Mouse (Mus musculus): Measurements from ENCODE around the gene Hfm1. TPM values are rescaled to one million over a fixed set of nuclear protein-coding genes. Genes with fewer than 3 reads are reported as not detected.

Hfm1 gene
- total and polyA plus RNA-seq, 2 experiments from 2014 or later, result 5.1 to 5.4 TPM

- Histone ChIP-seq H3K36me3 (ENCODE audit: insufficient read depth, low read length) (0 out of 2 replicates have a peak, but pooled peaks cover 3% of the 10 kb centered on the region), H3K4me3 (ENCODE audit: low read length) (no peak overlapping the region), H3K9me3 (ENCODE audit: low read length) (no peaks in the 10 kb centered on the region), H3K27ac (no peak overlapping the region), H3K4me2 (ENCODE audit: low read depth, low read length) (no peak overlapping the region), H3K27me3 (ENCODE audit: insufficient read depth, low read length) (no peaks in the 10 kb centered on the region), H3K9ac (replicated peaks; ENCODE audit: low read length) (no peak overlapping the region), H3K4me1 (ENCODE audit: insufficient read depth, low read length) (no peaks in the 10 kb centered on the region)
- TF ChIP-seq CTCF (IDR thresholded peaks at IDR 0.05; ENCODE audit: low read depth), result no peak
- DNase-seq (ENCODE audit: low spot score) (no peak), ATAC-seq (no peak)
Observed at GRCm38 (mm10) chr5:106919315-106919714, 6.8 kb downstream of the Hfm1 start.

GRCm38 (mm10) chr5:106896879-106897278 is 29.2 kb downstream of the Hfm1 start:
- DNase-seq (ENCODE audit: low spot score) (no peak), ATAC-seq (no peak)
- WGBS, result 68% methylated on average over 2 of the region's 2 CpGs
- Histone ChIP-seq H3K27ac (no peak overlapping the region), H3K4me2 (ENCODE audit: low read depth, low read length) (no peak overlapping the region), H3K9me3 (ENCODE audit: low read length) (no peaks in the 10 kb centered on the region), H3K4me3 (ENCODE audit: low read length) (no peak overlapping the region), H3K9ac (replicated peaks; ENCODE audit: low read length) (no peak overlapping the region), H3K27me3 (ENCODE audit: insufficient read depth, low read length) (no peaks in the 10 kb centered on the region), H3K36me3 (ENCODE audit: insufficient read depth, low read length) (no peaks in the 10 kb centered on the region), H3K4me1 (ENCODE audit: insufficient read depth, low read length) (no peaks in the 10 kb centered on the region)
- no peak for TF ChIP-seq CTCF (IDR thresholded peaks at IDR 0.05; ENCODE audit: low read depth)

- no peak overlapping the region for H3K4me2 ChIP-seq (ENCODE audit: low read depth, low read length)
- TF ChIP-seq CTCF (IDR thresholded peaks at IDR 0.05; ENCODE audit: low read depth), result no peak
- ATAC-seq (no peak), DNase-seq (ENCODE audit: low spot score) (peak; percentile 71)
- H3K9me3 ChIP-seq (ENCODE audit: low read length), result no peaks in the 10 kb centered on the region
- no peaks in the 10 kb centered on the region for H3K36me3 ChIP-seq (ENCODE audit: insufficient read depth, low read length)
- no peak overlapping the region; the same call in 1 of the 2 replicates for H3K27ac ChIP-seq
- H3K4me1 ChIP-seq (ENCODE audit: insufficient read depth, low read length), result no peaks in the 10 kb centered on the region
- no peak overlapping the region for H3K9ac ChIP-seq (replicated peaks; ENCODE audit: low read length)
- H3K27me3 ChIP-seq (ENCODE audit: insufficient read depth, low read length), result no peaks in the 10 kb centered on the region
- 13% methylated on average over 5 of the region's 5 CpGs for WGBS
- H3K4me3 ChIP-seq (ENCODE audit: low read length), result no peak overlapping the region
Observed at GRCm38 (mm10) chr5:106891773-106892172, 34.3 kb downstream of the Hfm1 start.

- Histone ChIP-seq H3K4me2 (ENCODE audit: low read depth, low read length) (no peak overlapping the region), H3K4me3 (ENCODE audit: low read length) (no peak overlapping the region), H3K27ac (no peak overlapping the region), H3K4me1 (ENCODE audit: insufficient read depth, low read length) (no peaks in the 10 kb centered on the region), H3K9me3 (ENCODE audit: low read length) (no peaks in the 10 kb centered on the region), H3K9ac (replicated peaks; ENCODE audit: low read length) (no peak overlapping the region), H3K36me3 (ENCODE audit: insufficient read depth, low read length) (no peaks in the 10 kb centered on the region), H3K27me3 (ENCODE audit: insufficient read depth, low read length) (no peaks in the 10 kb centered on the region)
- WGBS, result 60% methylated on average over 1 of the region's 1 CpGs
- no peak for TF ChIP-seq CTCF (IDR thresholded peaks at IDR 0.05; ENCODE audit: low read depth)
- DNase-seq (ENCODE audit: low spot score) (no peak), ATAC-seq (no peak)
Observed at GRCm38 (mm10) chr5:106887303-106888071, 38.6 kb downstream of the Hfm1 start.

- Histone ChIP-seq H3K36me3 (ENCODE audit: insufficient read depth, low read length) (no peaks in the 10 kb centered on the region), H3K4me3 (ENCODE audit: low read length) (no peak overlapping the region), H3K9me3 (ENCODE audit: low read length) (no peaks in the 10 kb centered on the region), H3K27ac (no peak overlapping the region), H3K4me1 (ENCODE audit: insufficient read depth, low read length) (no peaks in the 10 kb centered on the region), H3K4me2 (ENCODE audit: low read depth, low read length) (no peak overlapping the region), H3K9ac (replicated peaks; ENCODE audit: low read length) (no peak overlapping the region), H3K27me3 (ENCODE audit: insufficient read depth, low read length) (no peaks in the 10 kb centered on the region)
- 93% methylated on average over 4 of the region's 4 CpGs for WGBS
- DNase-seq (ENCODE audit: low spot score), result no peak
- no peak for ATAC-seq
- no peak for TF ChIP-seq CTCF (IDR thresholded peaks at IDR 0.05; ENCODE audit: low read depth)
Observed at GRCm38 (mm10) chr5:106885517-106885916, 40.6 kb downstream of the Hfm1 start.

GRCm38 (mm10) chr5:106876438-106876837 is 49.7 kb downstream of the Hfm1 start:
- ATAC-seq, result no peak
- H3K27ac ChIP-seq, result no peak overlapping the region
- H3K4me3 ChIP-seq (ENCODE audit: low read length), result no peak overlapping the region
- no peak overlapping the region for H3K9ac ChIP-seq (replicated peaks; ENCODE audit: low read length)
- no peaks in the 10 kb centered on the region for H3K36me3 ChIP-seq (ENCODE audit: insufficient read depth, low read length)
- no peak for TF ChIP-seq CTCF (IDR thresholded peaks at IDR 0.05; ENCODE audit: low read depth)
- no peaks in the 10 kb centered on the region for H3K27me3 ChIP-seq (ENCODE audit: insufficient read depth, low read length)
- H3K4me1 ChIP-seq (ENCODE audit: insufficient read depth, low read length), result no peaks in the 10 kb centered on the region
- H3K4me2 ChIP-seq (ENCODE audit: low read depth, low read length), result no peak overlapping the region
- no peak for DNase-seq (ENCODE audit: low spot score)
- 67% methylated on average over 1 of the region's 1 CpGs for WGBS
- H3K9me3 ChIP-seq (ENCODE audit: low read length), result no peaks in the 10 kb centered on the region

GRCm38 (mm10) chr5:106860415-106860814 is 65.7 kb downstream of the Hfm1 start:
- WGBS, result 39% methylated on average over 3 of the region's 3 CpGs
- no peak overlapping the region for H3K4me2 ChIP-seq (ENCODE audit: low read depth, low read length)
- peak; percentile 86 for TF ChIP-seq CTCF (IDR thresholded peaks at IDR 0.05; ENCODE audit: low read depth)
- H3K36me3 ChIP-seq (ENCODE audit: insufficient read depth, low read length), result no peaks in the 10 kb centered on the region
- H3K4me1 ChIP-seq (ENCODE audit: insufficient read depth, low read length), result no peaks in the 10 kb centered on the region
- H3K4me3 ChIP-seq (ENCODE audit: low read length), result no peak overlapping the region
- no peaks in the 10 kb centered on the region for H3K9me3 ChIP-seq (ENCODE audit: low read length)
- no peaks in the 10 kb centered on the region for H3K27me3 ChIP-seq (ENCODE audit: insufficient read depth, low read length)
- no peak overlapping the region for H3K27ac ChIP-seq
- DNase-seq (ENCODE audit: low spot score), result peak; percentile 79
- H3K9ac ChIP-seq (replicated peaks; ENCODE audit: low read length), result no peak overlapping the region
- ATAC-seq, result peak; percentile 77

Measured in hindbrain, postnatal 0 days (tissue).